Mouse (Mus musculus) heart, embryonic 13.5 days (tissue): Measurements from ENCODE around the gene Fads2. TPM values are rescaled to one million over a fixed set of nuclear protein-coding genes. Genes with fewer than 3 reads are reported as not detected.
A peak's percentile ranks its signal among the peaks of the same experiment; 100 is the strongest.

Source experiments
- ATAC-seq: fragments of 200-750 bp; cut with Nextera tagmentation; 2 replicates; pipeline ENCODE4 v1.8.0; 2017; ENCODE audit warnings: moderate TSS enrichment; ENCODE audit not compliant: insufficient number of reproducible peaks, low FRiP score, low TSS enrichment; ENCODE audit errors: extremely low read depth
- H3K27ac ChIP-seq: fragments of 300-500 bp; sonication (generic); replicated peaks from 2 replicates; pipeline ENCODE4 v1.5.1; 2015; ENCODE audit warnings: moderate library complexity, mild to moderate bottlenecking, inconsistent platforms
- H3K27me3 ChIP-seq: fragments of 300-500 bp; sonication (generic); replicated peaks from 2 replicates; pipeline ENCODE4 v1.6.1; 2015; ENCODE audit warnings: mild to moderate bottlenecking, inconsistent platforms
- H3K36me3 ChIP-seq: fragments of 300-500 bp; sonication (generic); 2 replicates; pipeline ENCODE4 v1.6.1; 2015; ENCODE audit warnings: mild to moderate bottlenecking, inconsistent platforms
- H3K4me1 ChIP-seq: fragments of 300-500 bp; sonication (generic); 2 replicates; pipeline ENCODE4 v1.6.1; 2015; ENCODE audit warnings: inconsistent platforms
- H3K4me2 ChIP-seq: fragments of 300-500 bp; sonication (generic); 2 replicates; pipeline ENCODE4 v1.6.1; 2015; ENCODE audit warnings: inconsistent platforms, mild to moderate bottlenecking, moderate library complexity
- H3K4me3 ChIP-seq: fragments of 300-500 bp; sonication (generic); 2 replicates; pipeline ENCODE4 v1.5.1; 2015; ENCODE audit warnings: moderate library complexity, mild to moderate bottlenecking, inconsistent platforms
- H3K9ac ChIP-seq: fragments of 300-500 bp; sonication (generic); 2 replicates; pipeline ENCODE4 v1.6.1; 2015; ENCODE audit warnings: inconsistent platforms, mild to moderate bottlenecking, moderate library complexity
- H3K9me3 ChIP-seq: fragments of 300-500 bp; sonication (generic); 2 replicates; pipeline ENCODE4 v1.6.1; 2016; ENCODE audit warnings: inconsistent platforms
- WGBS: fragments of 180-500 bp; shearing (Covaris S2); methylation state at CpG from one replicate; pipeline ENCODE4 v1.1.7; 2015; ENCODE audit warnings: mixed read lengths; 5-methylcytosine and 5-hydroxymethylcytosine counted together
- polyA plus RNA-seq: library from polyadenylated mRNA; unstranded; fragments of >200 nt; fragmentation: Nextera tagmentation; extraction: Ambion mirVana; gene quantifications from 2 replicates; pipeline ENCODE4 v1.2.1, GENCODE M21; 2015

Fads2 gene
- polyA plus RNA-seq, 1 experiment from 2014 or later = 50.3 TPM

GRCm38 (mm10) chr19:10100631-10101071 is 895 bp downstream of the Fads2 start:
- no peaks in the 10 kb centered on the region for H3K27me3 ChIP-seq
- peak overlapping the region; percentile 88 for H3K27ac ChIP-seq
- peaks cover 14% of the 10 kb centered on the region for H3K36me3 ChIP-seq
- H3K4me2 ChIP-seq = peak overlapping the region; percentile 78
- H3K4me3 ChIP-seq = peak overlapping the region; percentile 65
- WGBS = under 1% methylated on average over 21 of the region's 21 CpGs
- H3K9ac ChIP-seq = peak overlapping the region; percentile 85
- no peaks in the 10 kb centered on the region for H3K9me3 ChIP-seq
- H3K4me1 ChIP-seq = peaks cover 37% of the 10 kb centered on the region
- ATAC-seq = peak; percentile 62

GRCm38 (mm10) chr19:10097826-10098225 is 3.7 kb downstream of the Fads2 start:
- Histone ChIP-seq H3K4me2 (peak overlapping the region; percentile 78; the same call in 1 of the 2 replicates), H3K9ac (no peak overlapping the region), H3K27me3 (no peaks in the 10 kb centered on the region), H3K36me3 (peaks cover 25% of the 10 kb centered on the region), H3K4me3 (0 out of 2 replicates have a peak overlapping the region, but pooled peaks have one; percentile 65), H3K27ac (no peak overlapping the region), H3K4me1 (peaks cover 51% of the 10 kb centered on the region), H3K9me3 (no peaks in the 10 kb centered on the region)
- ATAC-seq = no peak
- 90% methylated on average over 5 of the region's 5 CpGs for WGBS

- no peak overlapping the region for H3K9ac ChIP-seq
- ATAC-seq = no peak
- WGBS = 93% methylated on average over 2 of the region's 2 CpGs
These were observed 5.1 kb downstream of the Fads2 start for GRCm38 (mm10) chr19:10096371-10096876.

GRCm38 (mm10) chr19:10094695-10095094 is 6.9 kb downstream of the Fads2 start:
- peaks cover 45% of the 10 kb centered on the region for H3K4me1 ChIP-seq
- ATAC-seq = no peak
- no peak overlapping the region for H3K4me3 ChIP-seq
- H3K9me3 ChIP-seq = no peaks in the 10 kb centered on the region
- peaks cover 55% of the 10 kb centered on the region for H3K36me3 ChIP-seq
- H3K27ac ChIP-seq = no peak overlapping the region
- peak overlapping the region; percentile 10; the same call in 1 of the 2 replicates for H3K4me2 ChIP-seq
- WGBS = 61% methylated on average over 4 of the region's 4 CpGs
- peak overlapping the region; percentile 59 for H3K9ac ChIP-seq
- no peaks in the 10 kb centered on the region for H3K27me3 ChIP-seq

More at GRCm38 (mm10) chr19:10096371-10096876, 5.1 kb downstream of the Fads2 start:
- no peak overlapping the region for H3K27ac ChIP-seq
- H3K27me3 ChIP-seq = no peaks in the 10 kb centered on the region
- no peak overlapping the region for H3K4me2 ChIP-seq
- H3K4me1 ChIP-seq = peaks cover 53% of the 10 kb centered on the region
- H3K9me3 ChIP-seq = no peaks in the 10 kb centered on the region
- peaks cover 38% of the 10 kb centered on the region for H3K36me3 ChIP-seq
- H3K4me3 ChIP-seq = no peak overlapping the region

GRCm38 (mm10) chr19:10093829-10094228 is 7.7 kb downstream of the Fads2 start:
- H3K27ac ChIP-seq = no peak overlapping the region
- no peak for ATAC-seq
- no peak overlapping the region for H3K9ac ChIP-seq
- H3K4me3 ChIP-seq = no peak overlapping the region
- H3K36me3 ChIP-seq = peaks cover 64% of the 10 kb centered on the region
- no peaks in the 10 kb centered on the region for H3K9me3 ChIP-seq
- peaks cover 37% of the 10 kb centered on the region for H3K4me1 ChIP-seq
- whole genome bisulfite sequencing = 91% methylated on average over 4 of the region's 4 CpGs
- H3K27me3 ChIP-seq = no peaks in the 10 kb centered on the region
- no peak overlapping the region for H3K4me2 ChIP-seq

- Histone ChIP-seq H3K4me2 (no peak overlapping the region), H3K27me3 (no peaks in the 10 kb centered on the region), H3K4me1 (peaks cover 11% of the 10 kb centered on the region), H3K27ac (no peak overlapping the region), H3K9ac (no peak overlapping the region), H3K9me3 (no peaks in the 10 kb centered on the region), H3K36me3 (peaks cover 98% of the 10 kb centered on the region), H3K4me3 (no peak overlapping the region)
- no peak for ATAC-seq
- 86% methylated on average over 4 of the region's 4 CpGs for WGBS
These were observed 14.6 kb downstream of the Fads2 start for GRCm38 (mm10) chr19:10086976-10087375.

- Histone ChIP-seq H3K9me3 (no peaks in the 10 kb centered on the region), H3K4me2 (no peak overlapping the region), H3K27ac (no peak overlapping the region), H3K27me3 (no peaks in the 10 kb centered on the region), H3K4me1 (peaks cover 6% of the 10 kb centered on the region; the same call in 1 of the 2 replicates), H3K36me3 (peaks cover 97% of the 10 kb centered on the region), H3K9ac (no peak overlapping the region), H3K4me3 (no peak overlapping the region)
- no peak for ATAC-seq
- 74% methylated on average over 9 of the region's 9 CpGs for WGBS
These were observed 16.1 kb downstream of the Fads2 start for GRCm38 (mm10) chr19:10085454-10085853.

GRCm38 (mm10) chr19:10082105-10082504 is 19.4 kb downstream of the Fads2 start:
- no peak overlapping the region for H3K9ac ChIP-seq
- no peak overlapping the region for H3K4me2 ChIP-seq
- peak overlapping the region; percentile 62 for H3K27ac ChIP-seq
- H3K9me3 ChIP-seq = no peaks in the 10 kb centered on the region
- 38% methylated on average over 3 of the region's 3 CpGs for WGBS
- no peaks in the 10 kb centered on the region for H3K27me3 ChIP-seq
- H3K4me3 ChIP-seq = no peak overlapping the region
- H3K36me3 ChIP-seq = peaks cover 97% of the 10 kb centered on the region
- peaks cover 6% of the 10 kb centered on the region; the same call in 1 of the 2 replicates for H3K4me1 ChIP-seq
- no peak for ATAC-seq

GRCm38 (mm10) chr19:10080384-10080783 is 21.2 kb downstream of the Fads2 start:
- Histone ChIP-seq H3K9ac (no peak overlapping the region), H3K4me1 (peaks cover 6% of the 10 kb centered on the region; the same call in 1 of the 2 replicates), H3K4me3 (no peak overlapping the region), H3K36me3 (peaks cover 98% of the 10 kb centered on the region), H3K9me3 (no peaks in the 10 kb centered on the region), H3K27me3 (no peaks in the 10 kb centered on the region), H3K27ac (no peak overlapping the region), H3K4me2 (no peak overlapping the region)
- WGBS = 93% methylated on average over 7 of the region's 7 CpGs
- no peak for ATAC-seq

GRCm38 (mm10) chr19:10078392-10078791 is 23.2 kb downstream of the Fads2 start:
- H3K27me3 ChIP-seq = no peaks in the 10 kb centered on the region
- WGBS = 83% methylated on average over 6 of the region's 6 CpGs
- ATAC-seq = no peak
- H3K27ac ChIP-seq = no peak overlapping the region
- no peak overlapping the region for H3K9ac ChIP-seq
- no peak overlapping the region for H3K4me3 ChIP-seq
- peaks cover 6% of the 10 kb centered on the region; the same call in 1 of the 2 replicates for H3K4me1 ChIP-seq
- peaks cover 99% of the 10 kb centered on the region for H3K36me3 ChIP-seq
- no peaks in the 10 kb centered on the region for H3K9me3 ChIP-seq
- no peak overlapping the region for H3K4me2 ChIP-seq

- Histone ChIP-seq H3K27me3 (no peaks in the 10 kb centered on the region), H3K27ac (no peak overlapping the region), H3K4me2 (no peak overlapping the region), H3K9me3 (no peaks in the 10 kb centered on the region), H3K4me1 (no peaks in the 10 kb centered on the region), H3K9ac (no peak overlapping the region), H3K36me3 (peaks cover 100% of the 10 kb centered on the region), H3K4me3 (no peak overlapping the region)
- no peak for ATAC-seq
- WGBS = 89% methylated on average over 5 of the region's 5 CpGs
These were observed 28.4 kb downstream of the Fads2 start for GRCm38 (mm10) chr19:10073145-10073544.

GRCm38 (mm10) chr19:10071892-10072291 is 29.7 kb downstream of the Fads2 start:
- H3K36me3 ChIP-seq = peaks cover 100% of the 10 kb centered on the region
- no peak overlapping the region for H3K9ac ChIP-seq
- ATAC-seq = no peak
- H3K27ac ChIP-seq = no peak overlapping the region
- no peak overlapping the region for H3K4me3 ChIP-seq
- no peaks in the 10 kb centered on the region for H3K27me3 ChIP-seq
- H3K9me3 ChIP-seq = no peaks in the 10 kb centered on the region
- H3K4me2 ChIP-seq = no peak overlapping the region
- H3K4me1 ChIP-seq = no peaks in the 10 kb centered on the region
- WGBS = 82% methylated on average over 4 of the region's 4 CpGs
